Mouse (Mus musculus) heart, postnatal 0 days (tissue): ENCODE measurements at regions not wholly inside any gene's neighbourhood (a gene's known extent, or its start where the extent isn't known, plus 50 kb on each side); places are given as distances from the start of the nearest gene placed in this dataset.

ENCODE experiments used
- CTCF ChIP-seq: IDR thresholded peaks from 2 replicates; pipeline ENCODE4 v1.5.1; 2016; ENCODE audit warnings: antibody characterized with exemption, control low read depth, low read depth
- EP300 ChIP-seq: IDR thresholded peaks from 2 replicates; pipeline ENCODE4 v1.6.1; 2016; ENCODE audit warnings: antibody characterized with exemption, low read depth

DNA sequence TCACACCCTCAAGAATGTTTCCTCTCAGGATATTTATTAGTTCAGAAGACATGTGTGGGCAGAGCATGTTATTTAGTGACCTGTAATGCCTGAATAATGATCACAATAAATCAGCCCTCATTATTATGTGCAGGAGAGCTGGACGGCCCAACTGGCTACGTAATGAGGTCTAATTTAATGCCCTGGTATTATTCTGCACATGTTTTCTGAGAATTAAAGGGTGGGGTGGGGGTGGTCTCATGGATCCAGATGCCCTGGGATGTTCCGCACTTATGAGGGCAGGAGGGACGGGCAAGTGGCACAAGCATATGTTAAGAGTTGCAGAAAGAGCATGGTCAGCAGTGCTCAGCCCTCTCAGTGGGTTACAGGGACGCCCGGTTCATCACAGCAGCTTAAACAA lies 339.7 kb upstream of the Npvf start:
- TF ChIP-seq CTCF = no peak
- TF ChIP-seq EP300 = no peak
